Mouse (Mus musculus): ENCODE measurements around the gene Fen1. TPM values are rescaled to one million over a fixed set of nuclear protein-coding genes. Genes with fewer than 3 reads are reported as not detected.
"Not testable (repeated sequence)": the region's sequence is repeated elsewhere in the genome, so short reads cannot be mapped to it uniquely, and the experiment has no call there.

Fen1 gene
- polyA plus RNA-seq, 1 experiment from 2014 or later, result 200 TPM

DNA sequence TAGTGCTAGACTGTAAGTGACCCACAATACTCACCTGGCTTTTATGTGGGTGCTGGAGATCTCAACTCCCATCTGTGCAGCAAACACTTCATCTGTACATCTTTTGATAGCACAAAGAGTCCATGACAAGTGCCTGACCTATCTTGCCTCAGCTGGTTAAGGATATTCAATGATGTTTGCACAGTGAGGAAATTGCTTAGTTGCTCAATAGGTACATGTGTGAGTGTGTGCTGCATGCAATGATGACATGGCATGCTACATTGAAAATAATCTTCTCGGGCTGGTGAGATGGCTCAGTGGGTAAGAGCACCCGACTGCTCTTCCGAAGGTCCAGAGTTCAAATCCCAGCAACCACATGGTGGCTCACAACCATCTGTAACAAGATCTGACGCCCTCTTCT, 38.0 kb downstream of the Fen1 start:
- H3K9me3 ChIP-seq (replicated peaks); H3K4me3 ChIP-seq; H3K27me3 ChIP-seq (replicated peaks); H3K4me2 ChIP-seq; H3K9ac ChIP-seq; H3K36me3 ChIP-seq; ATAC-seq; H3K27ac ChIP-seq: not testable (repeated sequence)
- peaks cover 16% of the 10 kb centered on the region for H3K4me1 ChIP-seq
- 70% methylated on average over 4 of the region's 4 CpGs for WGBS (ENCODE audit: insufficient replicate concordance)

DNA sequence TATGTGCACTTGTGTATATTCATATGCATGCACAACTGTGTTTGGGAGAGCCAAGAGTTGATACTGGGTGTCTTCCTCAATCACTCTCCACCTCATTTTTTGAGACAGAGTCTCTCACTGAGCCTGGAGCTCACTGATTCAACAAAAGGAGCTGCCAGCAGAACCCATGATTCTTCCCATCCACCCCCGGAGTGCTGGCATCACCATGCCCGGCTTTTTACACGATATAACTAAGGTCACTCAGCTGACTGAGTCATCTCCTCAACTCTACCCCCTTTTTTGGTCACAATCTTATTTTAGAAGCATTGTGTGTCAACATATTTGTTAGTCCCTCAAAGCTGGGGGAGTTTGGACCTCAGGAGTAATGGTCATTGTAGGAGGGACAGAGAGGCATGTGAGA, 40.1 kb downstream of the Fen1 start:
- WGBS (ENCODE audit: insufficient replicate concordance), result 78% methylated on average over 3 of the region's 3 CpGs
- H3K4me1 ChIP-seq, result no peaks in the 10 kb centered on the region; the same call in 1 of the 2 replicates

DNA sequence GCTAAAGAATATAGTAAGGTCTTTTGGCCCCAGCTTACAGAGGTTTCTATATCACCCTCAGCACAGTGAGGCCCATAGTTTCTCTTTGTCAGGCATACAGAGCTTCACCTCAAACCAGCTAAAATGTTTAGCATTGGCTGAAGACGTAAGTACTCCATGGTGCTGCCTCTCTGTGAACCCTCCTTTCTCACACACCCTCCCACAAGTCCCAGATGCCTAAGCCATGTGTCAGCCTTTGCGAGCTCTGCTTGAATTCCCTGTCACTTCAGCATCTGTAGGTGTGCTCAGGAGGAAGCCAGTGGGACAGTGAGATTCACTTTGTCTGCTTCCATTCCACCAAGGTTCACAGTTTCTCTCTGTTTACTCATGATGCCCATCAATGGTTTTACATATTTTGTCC, 46.2 kb downstream of the Fen1 start:
- no peaks in the 10 kb centered on the region for H3K36me3 ChIP-seq
- H3K4me3 ChIP-seq, result no peak overlapping the region
- no peak overlapping the region for H3K9ac ChIP-seq
- H3K4me1 ChIP-seq, result no peaks in the 10 kb centered on the region
- 61% methylated on average over 2 of the region's 2 CpGs for WGBS (ENCODE audit: insufficient replicate concordance)
- ATAC-seq, result no peak
- no peaks in the 10 kb centered on the region for H3K27me3 ChIP-seq (replicated peaks)
- H3K27ac ChIP-seq, result no peak overlapping the region
- H3K9me3 ChIP-seq (replicated peaks), result no peaks in the 10 kb centered on the region; the same call in 1 of the 2 replicates
- no peak overlapping the region for H3K4me2 ChIP-seq

More for the DNA sequence above, 40.1 kb downstream of the Fen1 start:
- no peak overlapping the region for H3K27ac ChIP-seq
- no peak overlapping the region for H3K4me3 ChIP-seq
- no peaks in the 10 kb centered on the region for H3K9me3 ChIP-seq (replicated peaks)
- no peak for ATAC-seq
- no peak overlapping the region for H3K9ac ChIP-seq
- H3K27me3 ChIP-seq (replicated peaks), result no peaks in the 10 kb centered on the region
- H3K36me3 ChIP-seq, result no peaks in the 10 kb centered on the region
- H3K4me2 ChIP-seq, result no peak overlapping the region

DNA sequence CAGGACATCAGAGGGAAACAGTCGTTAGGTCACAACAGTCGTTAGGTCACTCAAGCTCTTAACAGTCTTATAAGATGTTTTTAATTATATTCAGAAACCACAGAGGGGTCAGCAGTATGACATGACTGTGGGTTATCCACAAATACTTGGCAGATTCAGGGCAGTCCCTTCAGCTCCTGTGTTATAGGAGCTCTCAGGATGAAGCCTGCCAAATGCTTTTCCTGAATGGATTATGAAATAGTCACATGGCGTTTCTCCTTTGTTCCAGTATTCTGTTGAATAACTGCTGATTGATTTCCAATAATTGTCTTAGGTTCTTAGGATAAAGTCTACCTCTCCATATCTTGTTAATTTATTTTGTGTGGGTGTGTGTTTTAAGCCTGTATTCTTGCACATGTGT, 54.8 kb downstream of the Fen1 start:
- Histone ChIP-seq H3K9me3 (replicated peaks) (no peaks in the 10 kb centered on the region; the same call in 1 of the 2 replicates), H3K9ac (no peak overlapping the region), H3K4me3 (no peak overlapping the region), H3K27me3 (replicated peaks) (no peaks in the 10 kb centered on the region; the same call in 1 of the 2 replicates), H3K4me1 (peaks cover 13% of the 10 kb centered on the region), H3K36me3 (no peaks in the 10 kb centered on the region), H3K27ac (no peak overlapping the region), H3K4me2 (no peak overlapping the region)
- ATAC-seq, result no peak
- 56% methylated on average over 3 of the region's 3 CpGs for WGBS (ENCODE audit: insufficient replicate concordance)

Small RNA genes lying within 50 kb of the gene (microRNA-seq; reads per million reads assigned to microRNA genes)
- gene Mir6993, result not detected

Other genes starting within 250 kb of the Fen1 start
- 5,199 and 5,262 TPM in 2 replicates for gene Fth1, start 223.6 kb downstream of the Fen1 start, polyA plus RNA-seq (2016; fragmentation: Nextera tagmentation; extraction: Ambion mirVana)
- gene Best1, start 202.5 kb downstream of the Fen1 start, polyA plus RNA-seq (2016; fragmentation: Nextera tagmentation; extraction: Ambion mirVana), result 0.17 and 0.32 TPM in 2 replicates
- 189 and 191 TPM in 2 replicates for gene Rab3il1, start 202.5 kb downstream of the Fen1 start, polyA plus RNA-seq (2016; fragmentation: Nextera tagmentation; extraction: Ambion mirVana)
- gene Fads3, start 162.6 kb downstream of the Fen1 start, polyA plus RNA-seq (2016; fragmentation: Nextera tagmentation; extraction: Ambion mirVana), result 6.9 and 10.0 TPM in 2 replicates
- 88.4 and 89.9 TPM in 2 replicates for gene Fads2, start 102.4 kb downstream of the Fen1 start, polyA plus RNA-seq (2016; fragmentation: Nextera tagmentation; extraction: Ambion mirVana)
- 86.4 and 91.6 TPM in 2 replicates for gene Fads1, start 21.3 kb downstream of the Fen1 start, polyA plus RNA-seq (2016; fragmentation: Nextera tagmentation; extraction: Ambion mirVana)
- gene Tmem258, start 155 bp downstream of the Fen1 start, polyA plus RNA-seq (2016; fragmentation: Nextera tagmentation; extraction: Ambion mirVana), result 350 and 353 TPM in 2 replicates
- 6.6 TPM in 2 replicates for gene Myrf, start 36.6 kb upstream of the Fen1 start, polyA plus RNA-seq (2016; fragmentation: Nextera tagmentation; extraction: Ambion mirVana)
- 0.55 and 0.56 TPM in 2 replicates for gene Dagla, start 100.7 kb upstream of the Fen1 start, polyA plus RNA-seq (2016; fragmentation: Nextera tagmentation; extraction: Ambion mirVana)
- gene Syt7, start 184.9 kb upstream of the Fen1 start, polyA plus RNA-seq (2016; fragmentation: Nextera tagmentation; extraction: Ambion mirVana), result 0.56 and 0.91 TPM in 2 replicates